Mouse (Mus musculus): ENCODE results near the gene S1pr1. TPM values are rescaled to one million over a fixed set of nuclear protein-coding genes. Genes with fewer than 3 reads are reported as not detected.

The S1pr1 gene
- total and polyA plus RNA-seq, 3 experiments: 0.08 to 0.13 TPM; not detected in 1

GRCm38 (mm10) chr3:115715900-115716515 is 1.1 kb upstream of the S1pr1 start (continued):
- TF ChIP-seq ZC3H11A (IDR thresholded peaks at IDR 0.05; ENCODE audit: low read depth, low read length): peak; percentile 50

- Histone ChIP-seq H3K27me3 (ENCODE audit: control insufficient read depth in 1 of 2, insufficient read depth in 2 of 2, low read length in 2 of 2) (no peaks in the 10 kb centered on the region; a peak in 1 of 4 replicates), H3K79me2 (ENCODE audit: control insufficient read depth, insufficient read depth, low read length, poor library complexity) (no peaks in the 10 kb centered on the region), H3K9me3 (replicated peaks; ENCODE audit: insufficient read depth, low read length) (no peaks in the 10 kb centered on the region), H3K36me3 (ENCODE audit: control insufficient read depth in 1 of 2, insufficient read depth in 2 of 2, low read length in 2 of 2) (peaks cover 0 to 18% of the 10 kb centered on the region in 2 experiments; a peak in 2 of 4 replicates), H3K4me1 (ENCODE audit: control insufficient read depth in 1 of 2, insufficient read depth in 2 of 2, low read length in 2 of 2) (peaks cover 8 to 27% of the 10 kb centered on the region in 2 experiments), H3K4me3 (ENCODE audit: control insufficient read depth in 1 of 2, insufficient read depth in 1 of 2, low read depth in 2 of 2, low read length in 2 of 2) (0 out of 4 replicates have a peak overlapping the region, but pooled peaks of 1 of the 2 experiments have one; percentile 4), H3K27ac (ENCODE audit: control insufficient read depth, low read depth, low read length) (no peak overlapping the region), H3K9ac (ENCODE audit: control insufficient read depth, low read depth, low read length, poor library complexity, severe bottlenecking) (no peak overlapping the region)
- peak; percentile 83 for DNase-seq (ENCODE audit: low read depth, low spot score)
- TF ChIP-seq POLR2AphosphoS5 (IDR thresholded peaks at IDR 0.05; ENCODE audit: borderline replicate concordance, low read depth, low read length) (no peak), HCFC1 (IDR thresholded peaks at IDR 0.05; ENCODE audit: low read depth, low read length) (0 out of 2 replicates have a peak, but pooled peaks have one; percentile 34), MYB (IDR thresholded peaks at IDR 0.05; ENCODE audit: low read depth, low read length) (0 out of 2 replicates have a peak, but pooled peaks have one; percentile 7), NRF1 (IDR thresholded peaks at IDR 0.05; ENCODE audit: insufficient read depth, low read depth, low read length, poor library complexity, severe bottlenecking) (no peak), TAL1 (IDR thresholded peaks at IDR 0.05; ENCODE audit: low read length) (peak; percentile 73), CHD2 (IDR thresholded peaks at IDR 0.05; ENCODE audit: low read length) (0 out of 2 replicates have a peak, but pooled peaks have one; percentile 48), MYC (IDR thresholded peaks at IDR 0.05; ENCODE audit: low read depth, low read length) (no peak), RAD21 (IDR thresholded peaks at IDR 0.05; ENCODE audit: low read depth, low read length) (no peak; the same call in 1 of the 2 replicates), ETS1 (IDR thresholded peaks at IDR 0.05; ENCODE audit: low read depth, low read length) (peak; percentile 90), CHD1 (IDR thresholded peaks at IDR 0.05; ENCODE audit: low read depth, low read length) (no peak), SIN3A (IDR thresholded peaks at IDR 0.05; ENCODE audit: low read length) (peak; percentile 41; the same call in 1 of the 2 replicates), NELFE (IDR thresholded peaks at IDR 0.05; ENCODE audit: low read depth, low read length) (no peak), MAZ (IDR thresholded peaks at IDR 0.05; ENCODE audit: low read depth, low read length) (0 out of 2 replicates have a peak, but pooled peaks have one; percentile 34), EP300 (IDR thresholded peaks at IDR 0.05; ENCODE audit: low read depth in 1 of 2, low read length in 2 of 2) (peak; percentile 78 to 84), UBTF (IDR thresholded peaks at IDR 0.05; ENCODE audit: borderline replicate concordance, insufficient read depth, low read depth, low read length) (no peak), TCF12 (IDR thresholded peaks at IDR 0.05; ENCODE audit: low read depth, low read length) (peak; percentile 87), TBP (IDR thresholded peaks at IDR 0.05; ENCODE audit: low read depth, low read length) (no peak), E2F4 (IDR thresholded peaks at IDR 0.05; ENCODE audit: borderline replicate concordance, low read depth, low read length) (no peak), ZNF384 (IDR thresholded peaks at IDR 0.05; ENCODE audit: low read depth, low read length) (peak; percentile 96), SMC3 (IDR thresholded peaks at IDR 0.05; ENCODE audit: low read depth, low read length) (no peak), MEF2A (IDR thresholded peaks at IDR 0.05; ENCODE audit: extremely low read depth, insufficient replicate concordance, low read depth, low read length, poor library complexity, severe bottlenecking) (no peak), GATA1 (IDR thresholded peaks at IDR 0.05; ENCODE audit: low read depth, low read length) (peak; percentile 86), ELF1 (IDR thresholded peaks at IDR 0.05; ENCODE audit: low read depth, low read length) (no peak), RCOR1 (IDR thresholded peaks at IDR 0.05; ENCODE audit: low read depth, low read length) (peak; percentile 98), JUND (IDR thresholded peaks at IDR 0.05; ENCODE audit: low read depth, low read length) (no peak), GABPA (IDR thresholded peaks at IDR 0.05; ENCODE audit: low read depth, low read length) (no peak), ZKSCAN1 (IDR thresholded peaks at IDR 0.05; ENCODE audit: low read depth, low read length) (no peak), POLR2A (IDR thresholded peaks at IDR 0.05; ENCODE audit: control insufficient read depth in 1 of 2, insufficient read depth in 1 of 2, low read depth in 1 of 2, low read length in 2 of 2, poor library complexity in 1 of 2) (no peak), CTCF (IDR thresholded peaks at IDR 0.05 in 2 of 3, conservative IDR thresholded peaks at IDR 0.05 in 1 of 3; ENCODE audit: control insufficient read depth in 1 of 3, insufficient read depth in 1 of 3, low read depth in 2 of 3, low read length in 3 of 3, poor library complexity in 1 of 3, severe bottlenecking in 1 of 3) (no peak), ZMIZ1 (IDR thresholded peaks at IDR 0.05; ENCODE audit: low read depth, low read length) (no peak), KAT2A (conservative IDR thresholded peaks at IDR 0.05; ENCODE audit: low read depth, low read length) (no peak), ZC3H11A (IDR thresholded peaks at IDR 0.05; ENCODE audit: low read depth, low read length) (no peak), POLR2AphosphoS2 (IDR thresholded peaks at IDR 0.05; ENCODE audit: low read length) (no peak), MXI1 (IDR thresholded peaks at IDR 0.05; ENCODE audit: low read depth, low read length) (no peak; the same call in 1 of the 2 replicates), MAX (IDR thresholded peaks at IDR 0.05; ENCODE audit: low read length) (no peak)
Observed at GRCm38 (mm10) chr3:115714049-115714435, 830 bp downstream of the S1pr1 start.

Data from MEL (cell line).